In the genomic region with DNA sequence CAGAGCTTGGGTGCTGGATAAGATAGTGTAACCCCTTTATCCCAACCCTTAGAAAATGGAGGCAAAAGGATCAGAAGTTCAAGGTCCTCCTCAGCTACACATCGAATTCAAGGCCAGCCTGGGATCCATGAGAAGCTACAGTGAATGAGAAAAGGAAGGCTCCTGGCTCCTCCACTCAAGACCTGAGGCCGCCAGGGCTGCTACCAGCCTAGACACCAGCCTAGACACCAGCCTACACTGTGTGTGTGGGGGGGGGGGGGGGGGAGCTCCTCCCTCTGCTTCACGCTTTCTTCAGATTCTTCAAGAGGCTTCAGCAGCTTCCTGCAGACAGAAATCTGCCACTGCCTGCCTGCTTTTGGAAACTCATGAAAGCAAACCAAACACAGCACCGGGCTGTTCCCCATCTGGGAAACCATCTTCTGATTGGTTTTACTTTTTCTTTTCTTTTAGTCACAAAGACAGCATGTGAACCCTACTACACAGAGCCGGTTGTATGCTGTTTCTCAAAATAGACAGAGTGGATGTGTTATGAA, we compare ENCODE assay signal across 15 mouse cellular contexts.
"Had no signal": no experiment of that assay in that cellular context is flagged by ENCODE, and none has a peak within 500 bp of the region (broad histone marks: within the 10 kb centered on the region; RNA-seq: fewer than 3 reads in every experiment).

No protein-coding gene starts in this region.

- ATAC-seq: intestine, embryonic 16.5 days; liver, postnatal 0 days had no signal

- DNase-seq: kidney, adult 18-20 months; kidney, adult 9 months; kidney, postnatal 14 days; kidney, postnatal 4 days; left cerebral cortex, postnatal 4 days; liver, postnatal 0 days; lung, postnatal 10 days; lung, postnatal 36 days; midbrain, embryonic 14.5 days; right cerebral cortex, adult 18-20 months; right cerebral cortex, postnatal 25 days; spleen, adult 18-20 months; thymus, adult 18-20 months; thymus, postnatal 36 days had no signal
